Mouse (Mus musculus) E14TG2a.4 (cell line): ENCODE measurements around the gene Jpt2.

Experiments
- H3K27me3 ChIP-seq: 2 replicates; pipeline ENCODE4 v1.6.1; 2014; ENCODE audit warnings: low read length, control low read depth; ENCODE audit not compliant: insufficient read depth
- H3K36me3 ChIP-seq: 2 replicates; pipeline ENCODE4 v1.6.1; 2014; ENCODE audit warnings: low read length, control low read depth; ENCODE audit not compliant: insufficient read depth
- H3K4me1 ChIP-seq: replicated peaks from 2 replicates; pipeline ENCODE4 v1.6.1; 2014; ENCODE audit warnings: low read depth, low read length, control low read depth
- H3K4me3 ChIP-seq: replicated peaks from 2 replicates; pipeline ENCODE4 v1.5.1; 2014; ENCODE audit warnings: mild to moderate bottlenecking, low read length
- H3K9me3 ChIP-seq: 2 replicates; pipeline ENCODE4 v1.6.1; 2014; ENCODE audit warnings: low read length, control low read depth
- CTCF ChIP-seq: conservative IDR thresholded peaks from 2 replicates; pipeline ENCODE4 v1.5.1; 2014; ENCODE audit warnings: low read length
- NANOG ChIP-seq: IDR thresholded peaks from 2 replicates; pipeline ENCODE4 v1.6.1; 2014; ENCODE audit warnings: borderline replicate concordance, low read length, mixed read lengths
- POU5F1 ChIP-seq: IDR thresholded peaks from 2 replicates; pipeline ENCODE4 v1.6.1; 2014; ENCODE audit warnings: low read length, borderline replicate concordance

Gene Jpt2

GRCm38 (mm10) chr17:24932431-24932830, 28.1 kb downstream of the Jpt2 start:
- Histone ChIP-seq H3K9me3 (no peaks in the 10 kb centered on the region), H3K27me3 (no peaks in the 10 kb centered on the region), H3K36me3 (peaks cover 41% of the 10 kb centered on the region), H3K4me1 (peaks cover 29% of the 10 kb centered on the region), H3K4me3 (no peak overlapping the region)
- TF ChIP-seq CTCF (no peak), POU5F1 (no peak), NANOG (no peak)

- Histone ChIP-seq H3K27me3 (no peaks in the 10 kb centered on the region), H3K36me3 (peaks cover 57% of the 10 kb centered on the region), H3K9me3 (no peaks in the 10 kb centered on the region), H3K4me3 (no peak overlapping the region), H3K4me1 (peaks cover 14% of the 10 kb centered on the region)
- TF ChIP-seq NANOG (no peak), POU5F1 (no peak), CTCF (no peak)
Observed at GRCm38 (mm10) chr17:24929506-24929905, 31.0 kb downstream of the Jpt2 start.

- H3K4me3 ChIP-seq = no peak overlapping the region
- H3K4me1 ChIP-seq = no peaks in the 10 kb centered on the region
- no peaks in the 10 kb centered on the region for H3K9me3 ChIP-seq
- no peaks in the 10 kb centered on the region for H3K27me3 ChIP-seq
- TF ChIP-seq CTCF = no peak
- TF ChIP-seq NANOG = no peak
- TF ChIP-seq POU5F1 = no peak
- peaks cover 91% of the 10 kb centered on the region for H3K36me3 ChIP-seq
Observed at GRCm38 (mm10) chr17:24923246-24923645, 37.2 kb downstream of the Jpt2 start.

- H3K36me3 ChIP-seq = peaks cover 98% of the 10 kb centered on the region
- no peak overlapping the region for H3K4me3 ChIP-seq
- H3K9me3 ChIP-seq = no peaks in the 10 kb centered on the region
- H3K27me3 ChIP-seq = no peaks in the 10 kb centered on the region
- TF ChIP-seq NANOG (no peak), POU5F1 (no peak)
- H3K4me1 ChIP-seq = peaks cover 7% of the 10 kb centered on the region; the same call in 1 of the 2 replicates
Observed at GRCm38 (mm10) chr17:24913984-24914383, 46.5 kb downstream of the Jpt2 start.

- peaks cover 99% of the 10 kb centered on the region for H3K36me3 ChIP-seq
- H3K4me3 ChIP-seq = no peak overlapping the region
- H3K9me3 ChIP-seq = no peaks in the 10 kb centered on the region
- H3K4me1 ChIP-seq = peaks cover 18% of the 10 kb centered on the region
- no peaks in the 10 kb centered on the region for H3K27me3 ChIP-seq
- TF ChIP-seq NANOG (no peak), CTCF (no peak), POU5F1 (no peak)
Observed at GRCm38 (mm10) chr17:24907591-24907990, 52.9 kb downstream of the Jpt2 start.

- Histone ChIP-seq H3K27me3 (no peaks in the 10 kb centered on the region), H3K9me3 (no peaks in the 10 kb centered on the region), H3K4me1 (peaks cover 22% of the 10 kb centered on the region), H3K36me3 (peaks cover 99% of the 10 kb centered on the region), H3K4me3 (no peak overlapping the region)
- TF ChIP-seq NANOG = no peak
- no peak for TF ChIP-seq CTCF
- TF ChIP-seq POU5F1 = no peak
Observed at GRCm38 (mm10) chr17:24903767-24904166, 56.7 kb downstream of the Jpt2 start.

GRCm38 (mm10) chr17:24902671-24903474, 57.6 kb downstream of the Jpt2 start:
- Histone ChIP-seq H3K4me3 (no peak overlapping the region), H3K27me3 (no peaks in the 10 kb centered on the region), H3K36me3 (peaks cover 99% of the 10 kb centered on the region), H3K9me3 (no peaks in the 10 kb centered on the region), H3K4me1 (peaks cover 31% of the 10 kb centered on the region)
- TF ChIP-seq CTCF (peak; percentile 73), POU5F1 (no peak), NANOG (no peak)

- no peak for TF ChIP-seq NANOG
- no peak for TF ChIP-seq CTCF
- TF ChIP-seq POU5F1 = no peak
- Histone ChIP-seq H3K27me3 (no peaks in the 10 kb centered on the region), H3K9me3 (no peaks in the 10 kb centered on the region)
Observed at GRCm38 (mm10) chr17:24902124-24902523, 58.4 kb downstream of the Jpt2 start.

GRCm38 (mm10) chr17:24900014-24900413, 60.5 kb downstream of the Jpt2 start:
- peaks cover 53% of the 10 kb centered on the region for H3K4me1 ChIP-seq
- TF ChIP-seq CTCF (no peak), POU5F1 (no peak), NANOG (no peak)
- H3K9me3 ChIP-seq = no peaks in the 10 kb centered on the region
- peaks cover 90% of the 10 kb centered on the region for H3K36me3 ChIP-seq
- no peaks in the 10 kb centered on the region for H3K27me3 ChIP-seq
- H3K4me3 ChIP-seq = no peak overlapping the region

More at GRCm38 (mm10) chr17:24902124-24902523, 58.4 kb downstream of the Jpt2 start:
- H3K4me1 ChIP-seq = peaks cover 39% of the 10 kb centered on the region
- peaks cover 99% of the 10 kb centered on the region for H3K36me3 ChIP-seq
- H3K4me3 ChIP-seq = no peak overlapping the region
